Mouse (Mus musculus): Measurements from ENCODE around the gene Itgb4. TPM values are rescaled to one million over a fixed set of nuclear protein-coding genes. Genes with fewer than 3 reads are reported as not detected.

Itgb4 gene
- total RNA-seq (2018; cell fraction: chromatin; rRNA removed) = under 1 TPM in 1 of 26 experiments, not detected in 25; 0.13 TPM
- total RNA-seq (2018; cell fraction: cytosol; rRNA removed) = under 1 TPM in 19 of 26 experiments, not detected in 7; 0.03 to 0.07 (median 0.04) TPM
- total RNA-seq (2018; cell fraction: nucleus; rRNA removed) = under 1 TPM in 2 of 26 experiments, not detected in 24; 0.12 to 0.17 TPM
- polyA plus RNA-seq (2018) = not detected in 3 replicates

DNA sequence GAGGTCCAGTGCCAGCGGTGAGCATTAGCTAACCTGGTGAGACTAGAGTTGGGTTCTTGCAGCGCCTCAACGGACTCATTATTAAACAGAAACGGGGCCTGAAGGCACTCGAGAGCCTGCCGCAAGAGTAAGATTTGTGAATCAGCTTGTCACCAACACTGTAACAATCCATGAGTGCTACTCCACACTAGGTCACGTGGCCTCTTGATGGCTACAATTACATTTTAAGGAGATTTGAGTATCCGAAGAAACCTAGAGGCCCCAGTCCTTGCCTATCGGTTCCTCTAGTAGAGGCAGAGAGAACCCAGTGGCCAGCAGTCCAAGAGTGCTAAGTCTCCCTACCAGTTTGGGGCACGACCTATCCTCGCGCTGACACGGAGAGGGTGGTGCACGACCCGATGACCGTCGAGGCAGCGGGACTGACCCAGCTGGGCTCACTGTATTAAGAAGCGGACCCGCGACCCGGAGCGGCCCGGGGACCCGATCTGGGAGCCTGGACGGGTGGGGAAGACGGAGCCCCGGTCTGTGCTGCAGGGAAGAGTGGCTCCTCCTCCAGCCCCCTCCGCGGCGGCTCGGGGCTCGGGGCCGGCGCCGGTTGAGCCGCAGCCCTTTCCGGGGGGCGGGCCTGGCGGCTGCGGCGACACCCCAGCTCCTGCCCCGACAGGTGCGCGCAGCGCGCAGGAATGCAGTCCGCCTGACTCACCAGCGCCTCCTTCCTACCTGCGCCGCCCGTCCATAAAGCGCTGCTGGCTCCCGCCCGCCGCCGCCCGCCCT is at the start of gene Itgb4:
Gene Itgb4 (plus strand): TSS at position 401 of the 774 bp plus-strand sequence.
- H3K36me3 ChIP-seq (ENCODE audit: inconsistent target) = no peaks in the 10 kb centered on the region
- no peak within 1 kb of the TSS for H3K4me3 ChIP-seq (ENCODE audit: inconsistent target)
- WGBS (ENCODE audit: missing documents) = 12% methylated on average over 58 of the region's 58 CpGs
- H3K79me2 ChIP-seq (ENCODE audit: inconsistent target) = no peaks in the 10 kb centered on the region
- no peak within 1 kb of the TSS for H3K27ac ChIP-seq

DNA sequence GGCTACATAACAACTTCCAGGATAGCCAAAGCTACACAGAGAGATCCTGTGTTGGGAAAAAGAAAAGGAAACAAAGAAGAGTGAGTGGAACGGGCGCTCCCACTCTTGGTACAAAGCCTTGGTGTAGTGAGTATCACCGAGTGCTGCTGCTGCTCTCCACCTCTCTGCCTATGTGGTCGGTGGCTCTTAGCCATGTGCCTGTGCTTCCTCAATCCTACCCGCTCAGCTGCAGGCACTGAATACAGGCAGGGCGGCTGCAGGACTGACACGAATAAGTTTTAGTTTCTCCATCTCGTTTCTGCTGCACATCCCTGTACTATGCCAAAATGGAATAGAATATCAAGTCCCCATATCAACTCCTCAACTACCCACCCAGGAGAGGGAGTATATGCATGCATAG is 45.5 kb upstream of the Itgb4 start:
- H3K4me3 ChIP-seq (ENCODE audit: inconsistent target) = no peak overlapping the region

DNA sequence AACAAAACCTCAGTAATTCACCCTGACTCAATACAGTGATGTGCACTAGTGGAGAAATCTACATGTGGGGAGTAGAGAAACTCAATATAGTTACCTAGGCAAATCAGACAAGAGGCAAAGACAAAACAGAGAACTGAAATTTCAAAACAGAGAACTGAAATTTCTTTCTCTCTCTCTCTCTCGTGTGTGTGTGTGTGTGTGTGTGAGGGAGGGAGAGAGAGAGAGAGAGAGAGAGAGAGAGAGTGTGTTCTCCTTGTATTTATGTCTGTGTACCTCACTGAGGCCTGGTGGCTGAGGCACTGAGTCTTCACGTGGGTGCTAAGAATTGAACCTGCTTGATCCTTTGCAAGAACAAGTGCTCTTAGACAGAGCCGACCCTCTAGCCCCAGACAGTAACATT is 44.7 kb upstream of the Itgb4 start:
- H3K27ac ChIP-seq = no peak overlapping the region
- WGBS (ENCODE audit: missing documents) = 40% methylated on average over 3 of the region's 3 CpGs

More for the DNA sequence above, 45.5 kb upstream of the Itgb4 start:
- Histone ChIP-seq H3K79me2 (ENCODE audit: inconsistent target) (peaks cover 21% of the 10 kb centered on the region), H3K36me3 (ENCODE audit: inconsistent target) (peaks cover 38% of the 10 kb centered on the region), H3K27ac (no peak overlapping the region)
- 43% methylated on average over 8 of the region's 8 CpGs for WGBS (ENCODE audit: missing documents)

DNA sequence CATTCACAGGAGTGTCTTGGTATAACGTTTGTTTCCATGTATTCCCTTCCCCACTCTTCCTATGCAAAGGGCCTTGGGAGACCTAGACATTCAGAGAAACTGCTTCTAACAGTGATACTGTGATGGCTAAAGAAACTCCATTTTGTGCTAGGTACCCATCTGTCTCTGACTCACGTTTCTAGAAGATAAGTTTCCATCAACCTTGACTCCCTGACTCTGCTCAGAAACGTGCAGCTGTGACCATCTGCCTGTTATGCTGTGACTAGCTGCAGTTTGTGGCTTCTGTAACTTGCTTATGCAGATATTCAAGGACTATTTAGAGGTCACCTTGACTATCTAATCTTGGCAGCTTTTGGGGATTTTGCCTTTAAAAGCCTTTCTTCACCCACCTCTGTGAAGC is 43.3 kb upstream of the Itgb4 start:
- Histone ChIP-seq H3K27ac (no peak overlapping the region), H3K4me3 (ENCODE audit: inconsistent target) (no peak overlapping the region), H3K79me2 (ENCODE audit: inconsistent target) (peaks cover 43% of the 10 kb centered on the region), H3K36me3 (ENCODE audit: inconsistent target) (peaks cover 30% of the 10 kb centered on the region)
- 92% methylated on average over 3 of the region's 3 CpGs for WGBS (ENCODE audit: missing documents)

More for the DNA sequence above, 44.7 kb upstream of the Itgb4 start:
- H3K4me3 ChIP-seq (ENCODE audit: inconsistent target) = no peak overlapping the region
- H3K79me2 ChIP-seq (ENCODE audit: inconsistent target) = peaks cover 29% of the 10 kb centered on the region
- H3K36me3 ChIP-seq (ENCODE audit: inconsistent target) = peaks cover 31% of the 10 kb centered on the region

DNA sequence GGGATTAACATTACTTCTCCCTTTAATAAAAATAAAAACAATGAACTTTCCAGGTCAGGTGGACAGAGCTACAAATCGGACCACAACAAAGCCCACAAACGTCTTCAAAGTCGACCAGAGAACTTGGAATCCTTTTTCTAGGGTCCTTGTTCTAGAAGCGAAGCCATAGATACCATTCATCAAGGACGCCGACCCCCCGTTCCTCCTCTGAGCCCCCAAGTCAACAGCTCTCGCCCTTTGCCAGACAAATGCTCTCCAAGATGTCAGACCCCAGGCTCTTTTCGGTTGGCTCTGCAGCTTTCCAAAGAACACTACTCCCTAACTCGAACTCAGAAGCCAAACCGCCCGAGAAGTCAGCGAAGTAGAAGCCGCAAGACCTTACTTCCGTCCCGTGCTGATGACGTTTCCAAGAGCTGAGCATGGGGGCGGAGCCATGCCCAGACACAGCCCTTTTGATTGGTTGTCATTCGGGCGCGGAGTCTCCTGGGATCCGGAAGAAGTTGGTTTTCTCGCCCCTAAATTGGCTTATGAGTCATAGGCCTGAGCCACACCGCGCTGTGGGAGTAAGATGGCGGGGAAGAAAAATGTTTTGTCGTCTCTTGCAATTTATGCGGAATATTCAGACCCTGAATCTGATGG is 41.3 kb upstream of the Itgb4 start, which contains the start of the genes Sap30bp and Recql5:
Gene Sap30bp (plus strand): TSS at position 175 of the 639 bp plus-strand sequence.
Gene Recql5 (minus strand): TSS at position 370 of the 639 bp plus-strand sequence.
- Histone ChIP-seq H3K4me3 (ENCODE audit: inconsistent target) (peak within 1 kb of the TSS; percentile 99), H3K79me2 (ENCODE audit: inconsistent target) (peaks cover 57% of the 10 kb centered on the region), H3K36me3 (ENCODE audit: inconsistent target) (peaks cover 31% of the 10 kb centered on the region), H3K27ac (peak within 1 kb of the TSS; percentile 51)
- under 1% methylated on average over 28 of the region's 28 CpGs for WGBS (ENCODE audit: missing documents)

DNA sequence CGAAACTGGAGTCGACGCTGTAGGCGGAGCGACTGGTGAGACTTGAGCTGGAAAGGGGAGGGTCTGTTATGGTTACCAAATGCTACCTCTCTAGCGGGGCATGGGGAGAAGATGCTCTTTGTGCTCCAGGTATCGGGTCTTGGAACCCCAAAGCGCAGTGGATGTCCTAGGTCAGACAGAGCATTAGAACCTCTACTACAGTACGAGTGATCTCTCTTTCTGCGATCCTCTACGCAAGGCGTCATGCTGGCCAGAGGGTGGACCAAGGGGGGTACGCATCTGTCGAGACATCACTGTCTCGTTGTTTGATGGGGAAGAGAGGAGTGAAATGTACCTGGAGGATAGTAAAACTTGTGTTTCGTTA is 40.8 kb upstream of the Itgb4 start:
- peaks cover 31% of the 10 kb centered on the region for H3K36me3 ChIP-seq (ENCODE audit: inconsistent target)
- H3K4me3 ChIP-seq (ENCODE audit: inconsistent target) = peak overlapping the region; percentile 99
- WGBS (ENCODE audit: missing documents) = under 1% methylated on average over 15 of the region's 16 CpGs
- peaks cover 57% of the 10 kb centered on the region for H3K79me2 ChIP-seq (ENCODE audit: inconsistent target)
- H3K27ac ChIP-seq = peak overlapping the region; percentile 51

DNA sequence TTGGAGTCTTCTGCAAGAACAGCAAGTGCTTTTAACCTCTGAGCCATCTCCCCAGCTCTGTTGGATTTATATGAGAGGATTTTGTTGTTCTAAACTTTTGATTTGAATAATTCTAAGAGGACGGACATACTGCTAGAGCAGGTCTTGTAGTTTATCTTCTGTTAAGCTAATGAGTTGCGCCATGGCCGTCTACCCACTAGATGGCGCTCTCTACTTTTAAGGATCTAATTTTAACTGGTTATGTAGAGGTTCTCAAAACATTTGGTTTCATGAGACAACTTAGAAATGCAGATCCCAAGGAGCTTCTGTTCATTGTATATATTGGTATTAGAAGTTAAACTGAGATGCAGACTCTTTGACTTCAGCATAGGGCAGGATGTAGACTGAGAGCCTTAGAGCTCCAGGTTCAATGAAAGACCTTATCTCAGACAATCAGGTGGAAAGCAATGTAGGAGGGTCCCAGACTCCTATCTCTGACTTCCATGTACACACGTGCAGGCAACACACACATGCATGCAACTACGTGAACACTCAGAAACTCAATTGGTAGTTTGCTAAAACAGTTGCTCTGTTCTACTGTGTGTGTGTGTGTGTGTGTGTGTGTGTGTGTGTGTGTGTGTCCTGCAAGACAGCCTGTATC is 34.7 kb upstream of the Itgb4 start:
- Histone ChIP-seq H3K79me2 (ENCODE audit: inconsistent target) (peaks cover 28% of the 10 kb centered on the region), H3K36me3 (ENCODE audit: inconsistent target) (peaks cover 73% of the 10 kb centered on the region), H3K4me3 (ENCODE audit: inconsistent target) (no peak overlapping the region), H3K27ac (no peak overlapping the region)
- 41% methylated on average over 6 of the region's 6 CpGs for WGBS (ENCODE audit: missing documents)

DNA sequence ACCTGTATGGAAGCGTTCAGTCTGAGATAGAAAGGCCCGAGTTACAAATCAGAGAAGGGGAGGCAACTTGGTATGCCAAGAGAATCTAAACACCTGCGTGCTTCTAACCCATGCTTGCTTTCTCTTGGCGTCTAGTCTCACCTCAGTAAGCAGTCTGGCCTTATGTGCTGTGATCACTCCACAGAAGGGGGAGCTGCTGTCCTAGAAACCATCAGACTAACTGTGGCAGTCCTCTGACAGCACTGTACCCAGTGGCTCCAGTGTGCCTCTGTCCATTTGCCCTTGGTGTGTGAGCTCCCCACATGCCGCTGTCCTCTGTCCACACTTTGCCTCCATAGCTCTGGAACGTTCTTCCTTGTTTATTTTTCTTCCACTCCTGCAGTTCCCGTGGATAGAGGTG is 32.5 kb upstream of the Itgb4 start:
- WGBS (ENCODE audit: missing documents) = 94% methylated on average over 7 of the region's 7 CpGs
- Histone ChIP-seq H3K4me3 (ENCODE audit: inconsistent target) (no peak overlapping the region), H3K79me2 (ENCODE audit: inconsistent target) (peaks cover 6% of the 10 kb centered on the region; the same call in 1 of the 2 replicates), H3K27ac (no peak overlapping the region), H3K36me3 (ENCODE audit: inconsistent target) (peaks cover 79% of the 10 kb centered on the region)

DNA sequence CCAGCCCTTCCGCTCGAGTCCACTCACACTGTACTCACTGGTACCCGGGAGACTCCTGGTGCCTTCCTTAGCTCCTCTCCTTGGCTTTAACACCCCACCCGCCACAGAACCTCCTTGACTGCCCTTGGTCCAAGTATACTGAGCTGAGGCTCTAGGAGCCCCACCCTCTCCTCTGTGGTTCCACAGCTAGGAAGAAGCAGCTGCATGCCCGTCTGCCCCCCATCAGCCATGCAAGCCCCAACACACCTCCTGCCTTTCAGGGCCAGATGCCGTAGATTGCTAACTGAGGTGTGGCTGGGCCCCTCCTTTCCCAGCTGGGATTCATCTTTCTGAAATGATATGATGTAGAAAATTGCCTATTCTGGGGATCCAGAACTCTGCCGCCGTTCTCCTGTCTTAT is 29.3 kb upstream of the Itgb4 start:
- 98% methylated on average over 8 of the region's 8 CpGs for WGBS (ENCODE audit: missing documents)
- Histone ChIP-seq H3K36me3 (ENCODE audit: inconsistent target) (peaks cover 87% of the 10 kb centered on the region), H3K4me3 (ENCODE audit: inconsistent target) (no peak overlapping the region), H3K27ac (no peak overlapping the region), H3K79me2 (ENCODE audit: inconsistent target) (no peaks in the 10 kb centered on the region; the same call in 1 of the 2 replicates)

DNA sequence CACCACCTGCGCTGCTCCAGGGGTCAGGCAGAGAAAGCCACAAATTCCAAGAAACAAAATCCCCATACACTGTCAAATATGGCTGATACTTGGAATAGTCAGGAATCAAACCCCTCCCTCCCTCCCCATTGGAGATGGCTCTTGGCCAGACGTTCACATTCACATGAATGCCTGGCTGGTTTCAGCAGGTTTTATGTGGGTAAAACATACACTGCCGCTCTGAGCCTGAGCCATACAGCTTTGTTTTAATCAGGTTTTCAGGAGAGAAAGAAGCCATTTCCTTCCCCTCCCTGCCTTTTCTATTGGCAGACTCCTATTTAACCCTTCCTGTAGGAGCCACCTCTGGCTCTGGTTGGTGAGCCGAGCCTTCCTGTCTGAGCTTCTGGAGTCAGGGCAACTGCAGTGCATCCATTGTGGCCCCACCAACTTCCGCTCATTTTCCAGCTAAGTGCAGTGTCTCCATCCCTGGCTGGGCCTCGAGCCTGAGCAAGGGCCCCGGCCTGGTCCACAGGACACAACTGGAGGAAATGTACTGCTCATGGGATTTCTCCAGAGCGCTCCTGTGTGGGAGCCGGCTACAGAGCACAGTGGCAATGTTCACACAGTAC is 28.2 kb upstream of the Itgb4 start:
- peaks cover 91% of the 10 kb centered on the region for H3K36me3 ChIP-seq (ENCODE audit: inconsistent target)
- H3K4me3 ChIP-seq (ENCODE audit: inconsistent target) = no peak overlapping the region
- H3K79me2 ChIP-seq (ENCODE audit: inconsistent target) = no peaks in the 10 kb centered on the region; the same call in 1 of the 2 replicates
- H3K27ac ChIP-seq = no peak overlapping the region
- WGBS (ENCODE audit: missing documents) = 97% methylated on average over 9 of the region's 9 CpGs

DNA sequence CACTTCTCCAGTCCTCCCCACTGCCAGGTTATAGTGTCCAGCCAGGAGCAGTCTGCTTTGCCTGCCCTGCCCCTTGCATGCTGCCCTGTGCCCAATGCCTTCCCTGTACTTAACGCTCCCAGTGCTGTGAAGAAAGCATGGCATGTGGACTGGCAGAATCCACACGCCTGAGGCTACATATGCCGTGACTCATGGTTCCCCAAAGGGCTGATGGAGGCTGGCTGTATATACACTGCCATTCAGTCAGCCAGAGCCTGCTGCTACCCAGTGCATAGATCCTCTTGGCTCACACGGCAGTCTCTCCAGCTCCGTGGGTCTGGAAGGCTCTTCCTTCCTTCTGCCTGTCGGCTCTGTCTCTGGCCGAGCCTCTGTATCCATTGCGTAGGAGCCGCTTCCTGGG is 26.2 kb upstream of the Itgb4 start:
- Histone ChIP-seq H3K79me2 (ENCODE audit: inconsistent target) (no peaks in the 10 kb centered on the region; the same call in 1 of the 2 replicates), H3K27ac (no peak overlapping the region), H3K36me3 (ENCODE audit: inconsistent target) (peaks cover 95% of the 10 kb centered on the region), H3K4me3 (ENCODE audit: inconsistent target) (no peak overlapping the region)
- 92% methylated on average over 9 of the region's 9 CpGs for WGBS (ENCODE audit: missing documents)

DNA sequence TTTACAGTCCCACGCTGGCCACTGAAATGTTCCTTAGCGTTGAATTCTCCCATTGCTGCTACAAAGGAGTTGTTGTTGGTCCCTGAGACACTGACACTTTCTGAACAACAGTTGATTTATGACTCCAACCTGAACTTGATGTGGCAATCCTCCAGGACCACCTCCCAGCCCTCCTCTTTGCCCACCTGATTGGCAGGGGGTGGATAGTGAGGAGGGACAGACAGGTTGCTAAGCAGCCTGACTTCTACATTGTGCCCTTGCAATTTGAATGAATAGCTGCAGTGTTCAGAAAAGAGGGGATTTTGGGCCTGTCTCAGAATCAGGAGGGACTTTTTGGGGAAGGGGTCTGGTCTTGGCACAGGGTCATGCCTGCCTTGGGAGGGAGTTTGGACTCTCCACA is 23.8 kb upstream of the Itgb4 start:
- 96% methylated on average over 2 of the region's 2 CpGs for WGBS (ENCODE audit: missing documents)
- Histone ChIP-seq H3K4me3 (ENCODE audit: inconsistent target) (no peak overlapping the region), H3K36me3 (ENCODE audit: inconsistent target) (peaks cover 87% of the 10 kb centered on the region), H3K79me2 (ENCODE audit: inconsistent target) (no peaks in the 10 kb centered on the region), H3K27ac (no peak overlapping the region)

DNA sequence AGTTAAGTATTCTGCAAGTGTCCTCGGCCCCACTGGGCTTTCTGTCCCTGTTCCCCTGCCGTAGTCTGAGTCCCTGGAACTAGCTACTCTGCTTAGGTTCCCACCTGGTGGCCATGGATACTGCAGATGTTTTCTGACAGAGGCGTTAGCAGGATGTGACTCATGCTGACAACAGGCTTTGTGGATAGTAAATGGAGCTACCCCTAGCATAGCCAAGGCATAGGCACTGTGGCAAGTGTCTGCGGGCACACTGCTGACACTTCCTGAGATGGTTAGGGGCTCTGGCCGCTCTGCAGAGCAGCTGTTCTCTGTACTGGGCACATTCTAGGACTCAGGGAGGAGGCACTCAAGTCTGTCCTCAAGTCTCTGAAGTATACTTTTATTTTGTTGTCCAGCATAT is 19.8 kb upstream of the Itgb4 start:
- Histone ChIP-seq H3K79me2 (ENCODE audit: inconsistent target) (no peaks in the 10 kb centered on the region), H3K27ac (peak overlapping the region; percentile 2; the same call in 1 of the 2 replicates), H3K36me3 (ENCODE audit: inconsistent target) (peaks cover 67% of the 10 kb centered on the region), H3K4me3 (ENCODE audit: inconsistent target) (no peak overlapping the region)
- WGBS (ENCODE audit: missing documents) = 74% methylated on average over 5 of the region's 5 CpGs

DNA sequence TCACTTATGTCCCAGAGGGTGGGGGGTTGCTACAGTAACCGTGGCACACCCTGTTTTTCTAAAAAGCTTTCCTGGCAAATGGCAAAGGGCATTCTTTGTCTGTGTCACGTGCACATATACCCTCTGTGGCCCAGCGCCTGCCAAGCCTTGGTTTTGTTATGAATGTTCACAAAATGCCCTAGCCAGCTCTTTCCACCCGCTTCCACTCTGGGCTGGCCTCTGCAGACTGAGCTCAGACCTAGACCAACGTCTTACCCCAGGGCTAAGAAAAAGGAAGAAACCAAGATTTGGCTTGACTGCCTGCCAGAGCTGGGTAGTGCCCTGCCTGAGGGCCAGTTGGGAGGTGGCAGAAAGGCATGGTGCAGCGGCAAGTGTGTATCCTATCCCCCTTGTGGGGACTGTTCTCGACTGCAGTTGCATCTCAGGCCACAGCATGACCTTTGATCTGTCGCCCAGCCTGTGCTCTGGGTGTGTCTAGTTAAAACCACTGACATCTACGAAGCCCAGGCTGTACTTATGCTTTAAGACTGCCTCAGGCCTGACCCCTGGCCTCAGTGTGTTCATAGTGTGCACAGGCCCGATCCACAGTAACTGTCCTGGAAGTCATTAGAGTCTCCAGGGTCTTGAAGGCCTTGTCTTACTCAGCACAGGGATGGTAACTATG is 19.2 kb upstream of the Itgb4 start:
- Histone ChIP-seq H3K4me3 (ENCODE audit: inconsistent target) (no peak overlapping the region), H3K79me2 (ENCODE audit: inconsistent target) (no peaks in the 10 kb centered on the region), H3K27ac (peak overlapping the region; percentile 2; the same call in 1 of the 2 replicates), H3K36me3 (ENCODE audit: inconsistent target) (peaks cover 67% of the 10 kb centered on the region)
- 66% methylated on average over 10 of the region's 10 CpGs for WGBS (ENCODE audit: missing documents)
